33 mouse cellular contexts compared by ENCODE assay signal in the genomic region with DNA sequence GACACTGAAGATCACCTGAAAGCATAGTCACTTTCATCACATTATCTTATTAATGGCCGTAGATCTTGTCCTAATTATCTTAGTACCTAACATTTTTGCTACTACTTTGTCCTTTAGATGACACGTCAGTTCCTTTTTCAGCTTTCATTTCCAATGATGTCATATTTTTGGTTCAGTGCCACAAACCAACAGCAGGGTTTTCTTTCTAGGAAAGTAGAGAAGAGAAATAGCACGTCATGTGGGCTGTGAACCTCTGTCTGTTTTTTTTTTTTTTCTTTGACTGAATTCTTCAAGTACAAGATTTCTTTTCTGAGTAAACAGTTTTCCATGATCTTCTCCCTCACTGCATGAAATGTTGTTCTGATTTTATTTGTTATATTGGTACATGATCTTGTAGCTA. TPM values are rescaled to one million over a fixed set of nuclear protein-coding genes. Genes with fewer than 3 reads are reported as not detected.
DNase-seq lines count a peak whose midpoint lies in the region; ATAC-seq and TF ChIP-seq lines count a peak whose summit lies in the region.
"Had no signal": no experiment of that assay in that cellular context is flagged by ENCODE, and none has a peak within 500 bp of the region (broad histone marks: within the 10 kb centered on the region; RNA-seq: fewer than 3 reads in every experiment).

No protein-coding gene starts in this region.

- H3K9ac ChIP-seq in CH12.LX (ENCODE audit: insufficient read depth, low read depth) = no peak overlapping the region
- H3K9ac ChIP-seq: embryonic facial prominence, embryonic 12.5 days; embryonic facial prominence, embryonic 15.5 days; forebrain, postnatal 0 days; hindbrain, embryonic 12.5 days; hindbrain, embryonic 15.5 days had no signal

- no peak overlapping the region for H3K4me3 ChIP-seq in CH12.LX (replicated peaks in 1 of 3; ENCODE audit: low read depth in 2 of 3, low read length in 2 of 3, poor library complexity in 1 of 3)
- H3K4me3 ChIP-seq: embryonic facial prominence, embryonic 12.5 days; embryonic facial prominence, embryonic 15.5 days; hindbrain, embryonic 12.5 days; hindbrain, embryonic 15.5 days had no signal

- no peak for DNase-seq in CH12.LX (ENCODE audit: extremely low read depth)
- DNase-seq in ovary, postnatal 14 days (ENCODE audit: low spot score) = no peak
- no peak for DNase-seq in adrenal gland, postnatal 4 days (ENCODE audit: low spot score in 2 of 2)
- no peak for DNase-seq in thymus, postnatal 14 days
- DNase-seq: adrenal gland, adult 8-10 months; adrenal gland, postnatal 25 days; cerebellum, adult 18-20 months; cerebellum, adult 9-10 months; cerebellum, postnatal 14 days; forebrain, postnatal 0 days; gastrocnemius, postnatal 25 days had no signal

- no peak for TF ChIP-seq CTCF in CH12.LX (conservative IDR thresholded peaks at IDR 0.05 in 1 of 2, IDR thresholded peaks at IDR 0.05 in 1 of 2; ENCODE audit: low read depth in 2 of 2, low read length in 2 of 2)

- dilution Hi-C loops in CH12.LX (cut with MboI; ENCODE audit: extremely low pct_ligation_motif_present, extremely low pct_unique_long_range_greater_than_20kb, low sequenced_read_pairs) = no loop called here

- no peak for TF ChIP-seq RAD21 in CH12.LX (IDR thresholded peaks at IDR 0.05; ENCODE audit: low read depth, low read length)

- H3K27ac ChIP-seq in CH12.LX (ENCODE audit: insufficient read depth, low read depth) = no peak overlapping the region
- H3K27ac ChIP-seq: embryonic facial prominence, embryonic 12.5 days; embryonic facial prominence, embryonic 15.5 days; hindbrain, embryonic 12.5 days; hindbrain, embryonic 15.5 days had no signal

- no peaks in the 10 kb centered on the region for H3K36me3 ChIP-seq in CH12.LX (replicated peaks in 1 of 2; ENCODE audit: control insufficient read depth in 1 of 2, insufficient read depth in 1 of 2, low read length in 1 of 2)
- H3K36me3 ChIP-seq: embryonic facial prominence, embryonic 12.5 days; embryonic facial prominence, embryonic 15.5 days; hindbrain, embryonic 12.5 days; hindbrain, embryonic 15.5 days had no signal

- no peak for TF ChIP-seq POLR2A in CH12.LX (IDR thresholded peaks at IDR 0.05; ENCODE audit: low read depth, low read length)

- ATAC-seq in common myeloid progenitor, adult 5-6 weeks (replicated peaks; ENCODE audit: low read depth, poor library complexity, severe bottlenecking) = 0 out of 2 replicates have a peak, but pooled peaks have one; percentile 25
- peak; percentile 46; the same call in 1 of the 2 replicates for ATAC-seq in megakaryocyte progenitor cell, adult 5-6 weeks (replicated peaks; ENCODE audit: poor library complexity)
- ATAC-seq: CD4-positive, CD25-positive, alpha-beta regulatory T cell, adult 4 months; forebrain, embryonic 14.5 days; forebrain, postnatal 0 days; intestine, postnatal 0 days had no signal

- no peaks in the 10 kb centered on the region for H3K79me2 ChIP-seq in CH12.LX (replicated peaks; ENCODE audit: control insufficient read depth, extremely low read depth, insufficient read depth, poor library complexity, severe bottlenecking)

- TF ChIP-seq EP300 in CH12.LX (IDR thresholded peaks at IDR 0.05; ENCODE audit: low read length) = peak; percentile 21; the same call in 1 of the 2 replicates

- no peak overlapping the region for H3K4me2 ChIP-seq in CH12.LX (ENCODE audit: insufficient read depth, low read depth, poor library complexity, severe bottlenecking)
- H3K4me2 ChIP-seq: embryonic facial prominence, embryonic 12.5 days; embryonic facial prominence, embryonic 15.5 days; heart, embryonic 11.5 days; hindbrain, embryonic 12.5 days; hindbrain, embryonic 15.5 days had no signal

- H3K4me1 ChIP-seq in CH12.LX (ENCODE audit: control insufficient read depth in 1 of 2, insufficient read depth in 2 of 2) = peaks cover 5 to 10% of the 10 kb centered on the region in 2 experiments; a peak in 3 of 4 replicates
- H3K4me1 ChIP-seq: embryonic facial prominence, embryonic 12.5 days; embryonic facial prominence, embryonic 15.5 days; hindbrain, embryonic 12.5 days; hindbrain, embryonic 15.5 days had no signal

- H3K9me3 ChIP-seq in CH12.LX (replicated peaks; ENCODE audit: low read length) = no peaks in the 10 kb centered on the region
- H3K9me3 ChIP-seq: embryonic facial prominence, embryonic 12.5 days; embryonic facial prominence, embryonic 15.5 days; hindbrain, embryonic 12.5 days; hindbrain, embryonic 15.5 days had no signal

- in situ Hi-C loops in CH12.LX (cut with MboI; ENCODE audit: low pct_ligation_motif_present, low pct_unique_long_range_greater_than_20kb, low sequenced_read_pairs) = no loop called here

- H3K27me3 ChIP-seq in CH12.LX (replicated peaks) = peaks cover 51% of the 10 kb centered on the region
- H3K27me3 ChIP-seq: embryonic facial prominence, embryonic 12.5 days; embryonic facial prominence, embryonic 15.5 days; hindbrain, embryonic 12.5 days; hindbrain, embryonic 15.5 days had no signal

TF ChIP-seq in CH12.LX, 34 proteins besides CTCF, POLR2A, EP300 and RAD21 (continues in another document):
- TF ChIP-seq TCF12 (IDR thresholded peaks at IDR 0.05; ENCODE audit: low read depth, low read length) (no peak), MYC (IDR thresholded peaks at IDR 0.05; ENCODE audit: low read depth, low read length) (no peak), USF2 (conservative IDR thresholded peaks at IDR 0.05; ENCODE audit: low read depth, low read length) (no peak), ZC3H11A (IDR thresholded peaks at IDR 0.05; ENCODE audit: low read depth, low read length) (no peak), SIN3A (IDR thresholded peaks at IDR 0.05; ENCODE audit: low read length) (no peak), ZMIZ1 (IDR thresholded peaks at IDR 0.05; ENCODE audit: low read depth, low read length) (no peak), KAT2A (IDR thresholded peaks at IDR 0.05; ENCODE audit: insufficient replicate concordance, low read length) (no peak), TBP (conservative IDR thresholded peaks at IDR 0.05; ENCODE audit: low read depth, low read length) (no peak), RCOR1 (conservative IDR thresholded peaks at IDR 0.05; ENCODE audit: low read depth, low read length) (no peak), NELFE (IDR thresholded peaks at IDR 0.05; ENCODE audit: low read depth, low read length) (no peak), ETS1 (conservative IDR thresholded peaks at IDR 0.05; ENCODE audit: low read depth, low read length) (no peak), MEF2A (IDR thresholded peaks at IDR 0.05; ENCODE audit: borderline replicate concordance, low read depth, low read length) (no peak), GABPA (IDR thresholded peaks at IDR 0.05; ENCODE audit: insufficient replicate concordance, low read depth, low read length) (no peak), HCFC1 (IDR thresholded peaks at IDR 0.05; ENCODE audit: low read depth, low read length) (no peak), CHD1 (IDR thresholded peaks at IDR 0.05; ENCODE audit: low read depth, low read length) (no peak), BHLHE40 (IDR thresholded peaks at IDR 0.05; ENCODE audit: low read depth, low read length) (no peak), ELF1 (IDR thresholded peaks at IDR 0.05; ENCODE audit: low read depth, low read length) (no peak), MAFK (IDR thresholded peaks at IDR 0.05; ENCODE audit: insufficient replicate concordance, low read length) (no peak), JUN (IDR thresholded peaks at IDR 0.05; ENCODE audit: insufficient read depth, low read depth, low read length) (peak; percentile 32; the same call in 1 of the 2 replicates), IRF4 (IDR thresholded peaks at IDR 0.05; ENCODE audit: low read depth, low read length) (no peak), JUND (conservative IDR thresholded peaks at IDR 0.05; ENCODE audit: low read depth, low read length) (peak; percentile 53), E2F4 (IDR thresholded peaks at IDR 0.05; ENCODE audit: insufficient replicate concordance, low read depth, low read length) (no peak), MXI1 (IDR thresholded peaks at IDR 0.05; ENCODE audit: low read depth, low read length) (no peak)

RNA-seq across cellular contexts. Expression of gene Ifna4, which starts 1.6 kb away (rescaled TPM):
- not detected in 2 replicates for total RNA-seq in CH12.LX (2012; rRNA removed)
- not detected in 2 replicates for total RNA-seq in CH12.LX (2014; rRNA removed)
- polyA plus RNA-seq in CH12.LX (2012; ENCODE audit: insufficient read length, low read depth) = not detected in 2 replicates
- not detected in 2 replicates for total RNA-seq in common myeloid progenitor, adult 5-6 weeks (2017)
- not detected in 2 replicates for total RNA-seq in megakaryocyte progenitor cell, adult 5-6 weeks (2015)
- not detected in 2 replicates for total RNA-seq in megakaryocyte progenitor cell, adult 5-6 weeks (2017)
- not detected for total RNA-seq in adrenal gland, postnatal 4 days (2021)
- total RNA-seq: adrenal gland, adult 8-10 months; adrenal gland, postnatal 25 days; ES-E14; forebrain, postnatal 0 days; gastrocnemius, adult 8-10 months; gastrocnemius, postnatal 25 days; heart, adult 8-10 months; heart, postnatal 25 days; hematopoietic stem cell, adult 5-6 weeks had no signal
- polyA plus RNA-seq: C2C12; CD4-positive, CD25-positive, alpha-beta regulatory T cell, adult 4 months; embryonic facial prominence, embryonic 12.5 days; embryonic facial prominence, embryonic 15.5 days; forebrain, embryonic 11.5 days; forebrain, embryonic 14.5 days; forebrain, postnatal 0 days; frontal cortex, adult 2 months; gonadal fat pad, adult 2 months; heart, embryonic 11.5 days; heart, embryonic 14.5 days; heart, postnatal 0 days; hindbrain, embryonic 12.5 days; hindbrain, embryonic 15.5 days; intestine, embryonic 14.5 days; intestine, postnatal 0 days had no signal

RNA-seq across cellular contexts. Expression of gene Ifna5, which starts 4.7 kb away (rescaled TPM):
- total RNA-seq in CH12.LX (2012; rRNA removed) (not detected in 2 replicates), CH12.LX (2014; rRNA removed) (not detected in 2 replicates)
- polyA plus RNA-seq in CH12.LX (2012; ENCODE audit: insufficient read length, low read depth) = not detected in 2 replicates
- not detected in 2 replicates for total RNA-seq in common myeloid progenitor, adult 5-6 weeks (2017)
- not detected in 2 replicates for total RNA-seq in megakaryocyte progenitor cell, adult 5-6 weeks (2015)
- total RNA-seq in megakaryocyte progenitor cell, adult 5-6 weeks (2017) = not detected in 2 replicates
- total RNA-seq in adrenal gland, postnatal 4 days (2021) = not detected
- total RNA-seq: adrenal gland, adult 8-10 months; adrenal gland, postnatal 25 days; ES-E14; forebrain, postnatal 0 days; gastrocnemius, adult 8-10 months; gastrocnemius, postnatal 25 days; heart, adult 8-10 months; heart, postnatal 25 days; hematopoietic stem cell, adult 5-6 weeks had no signal
- polyA plus RNA-seq: C2C12; CD4-positive, CD25-positive, alpha-beta regulatory T cell, adult 4 months; embryonic facial prominence, embryonic 12.5 days; embryonic facial prominence, embryonic 15.5 days; forebrain, embryonic 11.5 days; forebrain, embryonic 14.5 days; forebrain, postnatal 0 days; frontal cortex, adult 2 months; gonadal fat pad, adult 2 months; heart, embryonic 11.5 days; heart, embryonic 14.5 days; heart, postnatal 0 days; hindbrain, embryonic 12.5 days; hindbrain, embryonic 15.5 days; intestine, embryonic 14.5 days; intestine, postnatal 0 days had no signal

RNA-seq across cellular contexts. Expression of gene Ifna1, which starts 9.8 kb away (rescaled TPM):
- total RNA-seq in CH12.LX (2012; rRNA removed) (not detected in 2 replicates), CH12.LX (2014; rRNA removed) (not detected in 2 replicates)
- not detected in 2 replicates for polyA plus RNA-seq in CH12.LX (2012; ENCODE audit: insufficient read length, low read depth)
- total RNA-seq in common myeloid progenitor, adult 5-6 weeks (2017) = not detected in 2 replicates
- total RNA-seq in megakaryocyte progenitor cell, adult 5-6 weeks (2015) = not detected in 2 replicates
- total RNA-seq in megakaryocyte progenitor cell, adult 5-6 weeks (2017) = not detected in 2 replicates
- not detected for total RNA-seq in adrenal gland, postnatal 4 days (2021)
- total RNA-seq: adrenal gland, adult 8-10 months; adrenal gland, postnatal 25 days; ES-E14; forebrain, postnatal 0 days; gastrocnemius, adult 8-10 months; gastrocnemius, postnatal 25 days; heart, adult 8-10 months; heart, postnatal 25 days; hematopoietic stem cell, adult 5-6 weeks had no signal
- polyA plus RNA-seq: C2C12; CD4-positive, CD25-positive, alpha-beta regulatory T cell, adult 4 months; embryonic facial prominence, embryonic 12.5 days; embryonic facial prominence, embryonic 15.5 days; forebrain, embryonic 11.5 days; forebrain, embryonic 14.5 days; forebrain, postnatal 0 days; frontal cortex, adult 2 months; gonadal fat pad, adult 2 months; heart, embryonic 11.5 days; heart, embryonic 14.5 days; heart, postnatal 0 days; hindbrain, embryonic 12.5 days; hindbrain, embryonic 15.5 days; intestine, embryonic 14.5 days; intestine, postnatal 0 days had no signal

RNA-seq across cellular contexts. Expression of gene Ifna6, which starts 12.8 kb away (rescaled TPM):
- total RNA-seq in CH12.LX (2012; rRNA removed) (not detected in 2 replicates), CH12.LX (2014; rRNA removed) (not detected in 2 replicates)
- not detected in 2 replicates for polyA plus RNA-seq in CH12.LX (2012; ENCODE audit: insufficient read length, low read depth)
- not detected in 2 replicates for total RNA-seq in common myeloid progenitor, adult 5-6 weeks (2017)
- total RNA-seq in megakaryocyte progenitor cell, adult 5-6 weeks (2015) = not detected in 2 replicates
- not detected in 2 replicates for total RNA-seq in megakaryocyte progenitor cell, adult 5-6 weeks (2017)
- not detected for total RNA-seq in adrenal gland, postnatal 4 days (2021)
- total RNA-seq: adrenal gland, adult 8-10 months; adrenal gland, postnatal 25 days; ES-E14; forebrain, postnatal 0 days; gastrocnemius, adult 8-10 months; gastrocnemius, postnatal 25 days; heart, adult 8-10 months; heart, postnatal 25 days; hematopoietic stem cell, adult 5-6 weeks had no signal
- polyA plus RNA-seq: C2C12; CD4-positive, CD25-positive, alpha-beta regulatory T cell, adult 4 months; embryonic facial prominence, embryonic 12.5 days; embryonic facial prominence, embryonic 15.5 days; forebrain, embryonic 11.5 days; forebrain, embryonic 14.5 days; forebrain, postnatal 0 days; frontal cortex, adult 2 months; gonadal fat pad, adult 2 months; heart, embryonic 11.5 days; heart, embryonic 14.5 days; heart, postnatal 0 days; hindbrain, embryonic 12.5 days; hindbrain, embryonic 15.5 days; intestine, embryonic 14.5 days; intestine, postnatal 0 days had no signal

RNA-seq across cellular contexts. Expression of gene Ifna11, which starts 20.3 kb away (rescaled TPM):
- total RNA-seq in CH12.LX (2012; rRNA removed) = not detected in 2 replicates
- not detected in 2 replicates for total RNA-seq in CH12.LX (2014; rRNA removed)
- not detected in 2 replicates for polyA plus RNA-seq in CH12.LX (2012; ENCODE audit: insufficient read length, low read depth)
- total RNA-seq in common myeloid progenitor, adult 5-6 weeks (2017) = not detected in 2 replicates
- total RNA-seq in megakaryocyte progenitor cell, adult 5-6 weeks (2015) = not detected in 2 replicates
- total RNA-seq in megakaryocyte progenitor cell, adult 5-6 weeks (2017) = not detected in 2 replicates
- total RNA-seq in adrenal gland, postnatal 4 days (2021) = not detected
- total RNA-seq: adrenal gland, adult 8-10 months; adrenal gland, postnatal 25 days; ES-E14; forebrain, postnatal 0 days; gastrocnemius, adult 8-10 months; gastrocnemius, postnatal 25 days; heart, adult 8-10 months; heart, postnatal 25 days; hematopoietic stem cell, adult 5-6 weeks had no signal
- polyA plus RNA-seq: C2C12; CD4-positive, CD25-positive, alpha-beta regulatory T cell, adult 4 months; embryonic facial prominence, embryonic 12.5 days; embryonic facial prominence, embryonic 15.5 days; forebrain, embryonic 11.5 days; forebrain, embryonic 14.5 days; forebrain, postnatal 0 days; frontal cortex, adult 2 months; gonadal fat pad, adult 2 months; heart, embryonic 11.5 days; heart, embryonic 14.5 days; heart, postnatal 0 days; hindbrain, embryonic 12.5 days; hindbrain, embryonic 15.5 days; intestine, embryonic 14.5 days; intestine, postnatal 0 days had no signal
